Mouse (Mus musculus) intestine, embryonic 14.5 days (tissue): ENCODE data around the gene Egr4. TPM values are rescaled to one million over a fixed set of nuclear protein-coding genes. Genes with fewer than 3 reads are reported as not detected.
A peak's percentile ranks its signal among the peaks of the same experiment; 100 is the strongest.

Experiments
- ATAC-seq: fragments of 200-750 bp; cut with Nextera tagmentation; replicated peaks from 2 replicates; pipeline ENCODE4 v1.8.0; 2017; ENCODE audit warnings: low read depth, moderate number of reproducible peaks, moderate TSS enrichment, moderate library complexity; ENCODE audit not compliant: low FRiP score, low TSS enrichment
- DNase-seq: peaks from one replicate; pipeline ENCODE4 v3.0.0-alpha.2; 2018; ENCODE audit warnings: low spot score
- H3K27ac ChIP-seq: fragments of 300-500 bp; sonication (generic); 2 replicates; pipeline ENCODE4 v1.5.1; 2014; ENCODE audit warnings: low read depth, mild to moderate bottlenecking, control low read depth
- H3K27me3 ChIP-seq: fragments of 300-500 bp; sonication (generic); replicated peaks from 2 replicates; pipeline ENCODE4 v1.6.1; 2014; ENCODE audit warnings: low read length, control low read depth; ENCODE audit not compliant: control insufficient read depth, insufficient read depth
- H3K36me3 ChIP-seq: fragments of 300-500 bp; sonication (generic); 2 replicates; pipeline ENCODE4 v1.6.1; 2014; ENCODE audit warnings: low read length, control low read depth; ENCODE audit not compliant: control insufficient read depth, insufficient read depth
- H3K4me1 ChIP-seq: fragments of 300-500 bp; sonication (generic); replicated peaks from 2 replicates; pipeline ENCODE4 v1.6.1; 2014; ENCODE audit warnings: low read length, control low read depth, mixed read lengths; ENCODE audit not compliant: control insufficient read depth, insufficient read depth
- H3K4me2 ChIP-seq: fragments of 300-500 bp; sonication (generic); 2 replicates; pipeline ENCODE4 v1.6.1; 2014; ENCODE audit warnings: low read length
- H3K4me3 ChIP-seq: fragments of 300-500 bp; sonication (generic); 2 replicates; pipeline ENCODE4 v1.5.1; 2014; ENCODE audit warnings: low read depth, low read length, control low read depth, mixed read lengths
- H3K9ac ChIP-seq: fragments of 300-500 bp; sonication (generic); 2 replicates; pipeline ENCODE4 v1.6.1; 2014; ENCODE audit warnings: mild to moderate bottlenecking, low read length
- H3K9me3 ChIP-seq: fragments of 300-500 bp; sonication (generic); 2 replicates; pipeline ENCODE4 v1.6.1; 2016; ENCODE audit warnings: low read length, control low read depth; ENCODE audit not compliant: control insufficient read depth
- WGBS: fragments of 180-500 bp; shearing (Covaris S2); extraction: QIAGEN DNeasy Blood & Tissue Kit; methylation state at CpG from one replicate; pipeline ENCODE4 v1.1.7; 2014; 5-methylcytosine and 5-hydroxymethylcytosine counted together
- polyA plus RNA-seq: library from polyadenylated mRNA; unstranded; fragments of >200 nt; fragmentation: Nextera tagmentation; extraction: Ambion mirVana; gene quantifications from 2 replicates; pipeline ENCODE4 v1.2.1, GENCODE M21; 2014

Egr4 gene
- polyA plus RNA-seq, 1 experiment from 2014 or later = not detected

- Histone ChIP-seq H3K27me3 (peaks cover 33% of the 10 kb centered on the region), H3K4me2 (no peak overlapping the region), H3K4me1 (no peaks in the 10 kb centered on the region), H3K27ac (no peak overlapping the region), H3K9ac (no peak overlapping the region), H3K4me3 (no peak overlapping the region), H3K36me3 (no peaks in the 10 kb centered on the region), H3K9me3 (no peaks in the 10 kb centered on the region)
- WGBS = 83% methylated on average over 4 of the region's 4 CpGs
- no peak for DNase-seq
- ATAC-seq = no peak
These were observed 24.9 kb downstream of the Egr4 start for GRCm38 (mm10) chr6:85488510-85488909.

- DNase-seq = no peak
- 76% methylated on average over 2 of the region's 2 CpGs for WGBS
- Histone ChIP-seq H3K4me1 (no peaks in the 10 kb centered on the region), H3K27ac (no peak overlapping the region), H3K9me3 (no peaks in the 10 kb centered on the region), H3K36me3 (no peaks in the 10 kb centered on the region), H3K27me3 (peaks cover 53% of the 10 kb centered on the region), H3K4me3 (no peak overlapping the region), H3K9ac (no peak overlapping the region), H3K4me2 (no peak overlapping the region)
- ATAC-seq = no peak
These were observed 27.7 kb downstream of the Egr4 start for GRCm38 (mm10) chr6:85485738-85486137.

- no peak overlapping the region for H3K27ac ChIP-seq
- H3K9me3 ChIP-seq = no peaks in the 10 kb centered on the region
- 3% methylated on average over 90 of the region's 92 CpGs for WGBS
- DNase-seq (peak; percentile 63), ATAC-seq (peak; percentile 60; the same call in 1 of the 2 replicates)
- peak overlapping the region; percentile 48 for H3K4me2 ChIP-seq
- no peak overlapping the region for H3K9ac ChIP-seq
- H3K4me3 ChIP-seq = peak overlapping the region; percentile 29; the same call in 1 of the 2 replicates
- no peaks in the 10 kb centered on the region for H3K36me3 ChIP-seq
- peaks cover 56% of the 10 kb centered on the region for H3K27me3 ChIP-seq
- no peaks in the 10 kb centered on the region for H3K4me1 ChIP-seq
These were observed 29.3 kb downstream of the Egr4 start for GRCm38 (mm10) chr6:85483843-85484721.

GRCm38 (mm10) chr6:85480685-85481084, 32.7 kb downstream of the Egr4 start:
- Histone ChIP-seq H3K36me3 (no peaks in the 10 kb centered on the region), H3K9me3 (no peaks in the 10 kb centered on the region), H3K27me3 (peaks cover 54% of the 10 kb centered on the region), H3K4me2 (no peak overlapping the region), H3K4me3 (no peak overlapping the region), H3K9ac (no peak overlapping the region), H3K27ac (no peak overlapping the region), H3K4me1 (no peaks in the 10 kb centered on the region)
- no peak for ATAC-seq
- WGBS = 60% methylated on average over 16 of the region's 16 CpGs
- no peak for DNase-seq

GRCm38 (mm10) chr6:85479979-85480378, 33.4 kb downstream of the Egr4 start:
- Histone ChIP-seq H3K27me3 (peaks cover 47% of the 10 kb centered on the region), H3K4me3 (no peak overlapping the region), H3K4me1 (no peaks in the 10 kb centered on the region), H3K9ac (no peak overlapping the region), H3K4me2 (no peak overlapping the region), H3K27ac (no peak overlapping the region), H3K36me3 (no peaks in the 10 kb centered on the region), H3K9me3 (no peaks in the 10 kb centered on the region)
- ATAC-seq (no peak), DNase-seq (no peak)
- WGBS = 85% methylated on average over 5 of the region's 5 CpGs

GRCm38 (mm10) chr6:85478416-85478815, 35.0 kb downstream of the Egr4 start:
- H3K9me3 ChIP-seq = no peaks in the 10 kb centered on the region
- ATAC-seq (no peak), DNase-seq (no peak)
- peaks cover 31% of the 10 kb centered on the region for H3K27me3 ChIP-seq
- H3K4me3 ChIP-seq = no peak overlapping the region
- no peaks in the 10 kb centered on the region for H3K36me3 ChIP-seq
- no peak overlapping the region for H3K4me2 ChIP-seq
- H3K4me1 ChIP-seq = no peaks in the 10 kb centered on the region
- no peak overlapping the region for H3K27ac ChIP-seq
- WGBS = 45% methylated on average over 14 of the region's 14 CpGs
- H3K9ac ChIP-seq = no peak overlapping the region

- no peaks in the 10 kb centered on the region for H3K4me1 ChIP-seq
- peaks cover 22% of the 10 kb centered on the region; the same call in 1 of the 2 replicates for H3K27me3 ChIP-seq
- DNase-seq (no peak), ATAC-seq (0 out of 2 replicates have a peak, but pooled peaks have one; percentile 15)
- 35% methylated on average over 10 of the region's 10 CpGs for WGBS
- H3K4me3 ChIP-seq = no peak overlapping the region
- no peaks in the 10 kb centered on the region for H3K9me3 ChIP-seq
- H3K4me2 ChIP-seq = no peak overlapping the region
- H3K9ac ChIP-seq = no peak overlapping the region
- no peaks in the 10 kb centered on the region for H3K36me3 ChIP-seq
- no peak overlapping the region for H3K27ac ChIP-seq
These were observed 35.9 kb downstream of the Egr4 start for GRCm38 (mm10) chr6:85477366-85477917.

GRCm38 (mm10) chr6:85475581-85475980, 37.8 kb downstream of the Egr4 start:
- no peak overlapping the region for H3K9ac ChIP-seq
- no peak for DNase-seq
- H3K4me2 ChIP-seq = no peak overlapping the region
- 81% methylated on average over 3 of the region's 3 CpGs for WGBS
- H3K27ac ChIP-seq = no peak overlapping the region
- no peak for ATAC-seq
- no peaks in the 10 kb centered on the region for H3K4me1 ChIP-seq
- no peaks in the 10 kb centered on the region for H3K36me3 ChIP-seq
- no peak overlapping the region for H3K4me3 ChIP-seq
- peaks cover 11% of the 10 kb centered on the region; the same call in 1 of the 2 replicates for H3K27me3 ChIP-seq
- no peaks in the 10 kb centered on the region for H3K9me3 ChIP-seq
